Mouse (Mus musculus) megakaryocyte, embryonic 14.5 days (primary cell): ENCODE measurements around the gene Serp2.

Source experiments
- FLI1 ChIP-seq: IDR thresholded peaks from 2 replicates; pipeline ENCODE4 v1.6.1; 2012; ENCODE audit warnings: low read length, inconsistent platforms, mixed read lengths
- GATA1 ChIP-seq: IDR thresholded peaks from 3 replicates; pipeline ENCODE4 v1.6.1; 2012; ENCODE audit warnings: mixed read lengths, low read length, inconsistent platforms, borderline replicate concordance

GRCm38 (mm10) chr14:76527030-76527719 is 29.5 kb downstream of the Serp2 start:
- TF ChIP-seq GATA1 (no peak), FLI1 (no peak)
